Mouse (Mus musculus): ENCODE measurements around the gene Bcar3.

Bcar3 gene

GRCm38 (mm10) chr3:122518231-122518736, 224.3 kb downstream of the Bcar3 start:
- DNase-seq, result no peak

- DNase-seq, result no peak
Observed at GRCm38 (mm10) chr3:122519082-122519481, 225.1 kb downstream of the Bcar3 start.

GRCm38 (mm10) chr3:122520365-122520764, 226.4 kb downstream of the Bcar3 start:
- DNase-seq, result no peak

- DNase-seq, result no peak
Observed at GRCm38 (mm10) chr3:122520875-122521274, 226.9 kb downstream of the Bcar3 start.

GRCm38 (mm10) chr3:122521294-122521693, 227.4 kb downstream of the Bcar3 start:
- no peak for DNase-seq

GRCm38 (mm10) chr3:122528477-122528876, 234.5 kb downstream of the Bcar3 start:
- DNase-seq, result no peak

- DNase-seq, result no peak
Observed at GRCm38 (mm10) chr3:122535938-122536703, 242.2 kb downstream of the Bcar3 start.

- no peak for DNase-seq
Observed at GRCm38 (mm10) chr3:122538851-122539250, 244.9 kb downstream of the Bcar3 start.

GRCm38 (mm10) chr3:122539961-122540690, 246.2 kb downstream of the Bcar3 start:
- DNase-seq, result no peak

GRCm38 (mm10) chr3:122540918-122541317, 247.0 kb downstream of the Bcar3 start:
- DNase-seq, result no peak

- no peak for DNase-seq
Observed at GRCm38 (mm10) chr3:122545346-122545745, 251.4 kb downstream of the Bcar3 start.

- no peak for DNase-seq
Observed at GRCm38 (mm10) chr3:122547469-122547868, 253.5 kb downstream of the Bcar3 start.

GRCm38 (mm10) chr3:122551174-122551573, 257.2 kb downstream of the Bcar3 start:
- no peak for DNase-seq

- no peak for DNase-seq
Observed at GRCm38 (mm10) chr3:122557766-122558165, 263.8 kb downstream of the Bcar3 start.

GRCm38 (mm10) chr3:122565285-122565684, 271.3 kb downstream of the Bcar3 start:
- DNase-seq, result no peak

GRCm38 (mm10) chr3:122566112-122566511, 272.2 kb downstream of the Bcar3 start:
- DNase-seq, result no peak

GRCm38 (mm10) chr3:122566549-122566948, 272.6 kb downstream of the Bcar3 start:
- DNase-seq, result no peak

- DNase-seq, result no peak
Observed at GRCm38 (mm10) chr3:122573426-122574286, 279.7 kb downstream of the Bcar3 start.

- DNase-seq, result no peak
Observed at GRCm38 (mm10) chr3:122574921-122575320, 281.0 kb downstream of the Bcar3 start.

GRCm38 (mm10) chr3:122577360-122577759, 283.4 kb downstream of the Bcar3 start:
- no peak for DNase-seq

All from kidney, adult 18-20 months (tissue).